In the genomic region with DNA sequence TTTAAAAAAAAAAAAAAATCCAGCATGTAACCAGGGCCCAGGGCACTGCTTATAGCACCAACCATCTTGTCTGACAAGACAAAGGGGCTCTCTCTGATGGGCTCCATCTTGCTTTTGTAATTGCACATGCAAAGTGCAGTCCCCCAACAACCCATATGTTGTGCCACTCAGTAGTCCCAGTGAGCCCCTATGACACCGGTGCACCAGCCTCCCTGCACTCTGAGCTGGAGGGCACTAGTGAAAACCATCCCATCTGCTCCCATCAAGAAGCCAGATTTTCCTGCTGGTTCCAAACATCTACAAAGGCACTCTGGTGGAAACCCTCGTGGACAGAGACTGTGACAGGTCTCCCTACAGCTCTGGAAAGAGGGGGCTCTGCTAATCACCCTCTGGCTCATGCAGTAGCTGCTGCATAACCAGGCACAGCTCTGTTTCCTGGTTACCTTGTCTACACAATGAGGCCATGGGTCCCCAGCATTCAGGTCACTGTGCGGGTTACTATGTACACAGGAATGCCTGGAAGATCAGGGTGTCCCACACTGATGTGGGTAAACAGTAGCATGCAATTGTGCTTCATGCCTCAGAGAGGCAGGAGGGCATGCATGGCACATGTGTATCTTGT, we compare ENCODE assay signal across 12 mouse cellular contexts.
"Had no signal": no experiment of that assay in that cellular context is flagged by ENCODE, and none has a peak within 500 bp of the region (broad histone marks: within the 10 kb centered on the region; RNA-seq: fewer than 3 reads in every experiment).

No protein-coding gene starts in this region.

- H3K9me3 ChIP-seq: limb, embryonic 12.5 days; limb, embryonic 15.5 days; liver, embryonic 13.5 days had no signal

- H3K4me3 ChIP-seq: limb, embryonic 12.5 days; limb, embryonic 15.5 days; liver, embryonic 13.5 days had no signal

- H3K9ac ChIP-seq: limb, embryonic 12.5 days; limb, embryonic 15.5 days; liver, embryonic 13.5 days had no signal

- H3K4me1 ChIP-seq: limb, embryonic 12.5 days; liver, embryonic 13.5 days had no signal

- H3K4me2 ChIP-seq: limb, embryonic 12.5 days; limb, embryonic 15.5 days; liver, embryonic 13.5 days; midbrain, embryonic 11.5 days had no signal

- DNase-seq: kidney, adult 9 months; kidney, postnatal 14 days; kidney, postnatal 4 days; left cerebral cortex, postnatal 4 days; liver, embryonic 13.5 days; lung, adult 2 months; lung, postnatal 14 days; midbrain, embryonic 14.5 days; thymus, postnatal 36 days had no signal

- H3K27me3 ChIP-seq: limb, embryonic 12.5 days; limb, embryonic 15.5 days; liver, embryonic 13.5 days had no signal

- H3K27ac ChIP-seq: limb, embryonic 12.5 days; limb, embryonic 15.5 days; liver, embryonic 13.5 days had no signal
